Mouse (Mus musculus): ENCODE measurements around the gene Tmem129. TPM values are rescaled to one million over a fixed set of nuclear protein-coding genes. Genes with fewer than 3 reads are reported as not detected.

The Tmem129 gene
- polyA plus RNA-seq (2015; fragmentation: Nextera tagmentation; extraction: Ambion mirVana): 34.0 and 40.6 TPM in 2 replicates

DNA sequence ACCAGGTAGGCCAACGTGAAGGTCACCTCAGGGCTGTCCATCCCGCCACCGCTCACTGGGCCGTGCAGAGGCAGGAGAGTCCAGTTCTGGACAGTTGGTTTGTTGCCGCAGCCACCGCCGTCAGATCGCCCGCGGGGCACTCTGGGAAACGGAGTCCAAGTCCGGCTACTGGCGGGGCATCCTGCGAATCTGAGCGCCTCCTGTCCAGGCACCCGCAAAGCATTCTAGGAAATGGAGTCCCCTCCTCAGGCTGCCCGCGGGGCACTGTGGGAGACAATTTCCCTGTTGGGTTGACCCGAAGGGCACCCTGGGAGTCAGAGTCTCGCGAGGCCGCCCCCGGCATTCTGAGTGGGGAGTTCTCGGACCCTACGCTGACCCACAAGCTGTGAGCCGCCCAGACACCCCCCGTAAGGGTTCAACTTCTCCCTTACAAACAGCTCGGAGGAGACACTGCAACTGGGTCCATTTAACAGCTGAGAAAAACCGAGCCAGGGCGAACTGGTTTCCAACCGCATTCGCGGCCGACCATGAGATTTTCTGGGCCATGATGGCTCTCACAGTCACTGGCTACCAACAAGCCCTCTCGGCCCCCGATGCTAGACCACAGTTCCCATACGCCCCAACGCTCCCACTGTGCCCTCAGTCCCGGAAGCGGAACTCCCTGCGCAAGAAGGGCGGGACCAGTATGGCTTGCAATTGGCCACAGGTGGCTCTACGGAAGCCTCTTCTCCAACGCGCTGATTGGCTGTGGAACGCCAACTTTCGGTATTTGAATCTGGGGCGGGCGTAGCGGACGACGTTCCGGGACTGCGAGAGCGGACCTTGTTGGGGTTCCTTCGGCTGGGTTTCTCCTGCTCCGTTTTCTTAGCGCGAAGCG lies at the start of gene Tmem129, which contains the start of gene Tacc3:
Tmem129 (minus strand) TSS at position 630 of the 877 bp plus-strand sequence.
Tacc3 (plus strand) TSS at position 342 of the 877 bp plus-strand sequence.
- H3K4me3 ChIP-seq (replicated peaks; ENCODE audit: low read length): peak within 1 kb of the TSS; percentile 86
- H3K4me1 ChIP-seq (ENCODE audit: control insufficient read depth, insufficient read depth, low read length): peaks cover 25% of the 10 kb centered on the region
- H3K4me2 ChIP-seq (ENCODE audit: low read depth, low read length): peak within 1 kb of the TSS; percentile 94
- no peaks in the 10 kb centered on the region for H3K27me3 ChIP-seq (ENCODE audit: control insufficient read depth, insufficient read depth, low read length)
- H3K9ac ChIP-seq (ENCODE audit: low read length): peak within 1 kb of the TSS; percentile 88
- no peaks in the 10 kb centered on the region for H3K9me3 ChIP-seq (replicated peaks; ENCODE audit: control insufficient read depth, low read length)
- no peaks in the 10 kb centered on the region; the same call in 1 of the 2 replicates for H3K36me3 ChIP-seq (ENCODE audit: control insufficient read depth, insufficient read depth, low read length)
- WGBS: under 1% methylated on average over 60 of the region's 60 CpGs
- peak; percentile 97 for ATAC-seq (ENCODE audit: insufficient read depth, low FRiP score)
- H3K27ac ChIP-seq (ENCODE audit: low read length): peak within 1 kb of the TSS; percentile 99

DNA sequence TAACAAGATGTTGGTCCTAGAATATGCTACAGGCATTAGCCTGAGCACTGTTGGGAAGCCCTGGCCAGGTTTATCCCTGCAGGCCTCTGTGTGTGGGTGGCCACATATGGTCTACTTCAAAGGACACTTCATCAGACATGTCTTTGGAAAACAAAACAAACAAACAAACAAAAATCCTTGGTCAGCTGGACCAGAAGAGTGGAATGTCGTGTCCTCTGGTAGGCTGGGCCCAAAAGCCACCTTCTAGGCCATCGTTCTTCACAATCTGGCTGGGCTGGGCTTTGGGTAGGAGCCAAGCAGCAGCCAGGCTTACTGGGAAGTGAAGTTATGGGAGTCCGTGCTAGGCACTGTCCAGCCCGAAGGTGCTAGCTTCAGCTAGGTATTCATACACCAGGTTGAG lies 48.9 kb upstream of the Tmem129 start:
- WGBS: 43% methylated on average over 4 of the region's 4 CpGs
- no peaks in the 10 kb centered on the region for H3K36me3 ChIP-seq (ENCODE audit: control insufficient read depth, insufficient read depth, low read length)

DNA sequence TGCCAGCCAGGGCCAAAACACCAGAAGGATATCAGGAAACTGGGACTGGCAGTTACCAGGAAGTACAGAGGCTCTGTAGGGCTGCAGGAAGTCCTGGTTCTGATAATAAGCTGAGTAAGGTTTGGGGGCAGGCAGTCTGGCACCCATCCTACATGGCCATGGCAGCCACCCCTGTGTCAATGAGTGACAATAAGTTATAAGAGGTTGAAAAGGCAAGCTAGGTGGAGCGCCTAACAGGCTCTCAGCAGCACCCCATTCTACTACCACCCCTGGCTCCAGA lies 48.1 kb upstream of the Tmem129 start:
- WGBS: 86% methylated on average over 1 of the region's 1 CpGs
- no peaks in the 10 kb centered on the region for H3K36me3 ChIP-seq (ENCODE audit: control insufficient read depth, insufficient read depth, low read length)
- H3K4me1 ChIP-seq (ENCODE audit: control insufficient read depth, insufficient read depth, low read length): peaks cover 25% of the 10 kb centered on the region
- no peak for ATAC-seq (ENCODE audit: insufficient read depth, low FRiP score)
- H3K27me3 ChIP-seq (ENCODE audit: control insufficient read depth, insufficient read depth, low read length): no peaks in the 10 kb centered on the region
- H3K4me2 ChIP-seq (ENCODE audit: low read depth, low read length): no peak overlapping the region
- H3K27ac ChIP-seq (ENCODE audit: low read length): peak overlapping the region; percentile 48
- no peak overlapping the region for H3K9ac ChIP-seq (ENCODE audit: low read length)
- H3K4me3 ChIP-seq (replicated peaks; ENCODE audit: low read length): no peak overlapping the region
- H3K9me3 ChIP-seq (replicated peaks; ENCODE audit: control insufficient read depth, low read length): no peaks in the 10 kb centered on the region

More for the DNA sequence above, 48.9 kb upstream of the Tmem129 start:
- H3K9ac ChIP-seq (ENCODE audit: low read length): no peak overlapping the region
- H3K4me2 ChIP-seq (ENCODE audit: low read depth, low read length): no peak overlapping the region
- no peak for ATAC-seq (ENCODE audit: insufficient read depth, low FRiP score)
- no peak overlapping the region for H3K27ac ChIP-seq (ENCODE audit: low read length)
- H3K27me3 ChIP-seq (ENCODE audit: control insufficient read depth, insufficient read depth, low read length): no peaks in the 10 kb centered on the region
- H3K4me3 ChIP-seq (replicated peaks; ENCODE audit: low read length): no peak overlapping the region
- H3K9me3 ChIP-seq (replicated peaks; ENCODE audit: control insufficient read depth, low read length): no peaks in the 10 kb centered on the region
- H3K4me1 ChIP-seq (ENCODE audit: control insufficient read depth, insufficient read depth, low read length): peaks cover 21% of the 10 kb centered on the region

DNA sequence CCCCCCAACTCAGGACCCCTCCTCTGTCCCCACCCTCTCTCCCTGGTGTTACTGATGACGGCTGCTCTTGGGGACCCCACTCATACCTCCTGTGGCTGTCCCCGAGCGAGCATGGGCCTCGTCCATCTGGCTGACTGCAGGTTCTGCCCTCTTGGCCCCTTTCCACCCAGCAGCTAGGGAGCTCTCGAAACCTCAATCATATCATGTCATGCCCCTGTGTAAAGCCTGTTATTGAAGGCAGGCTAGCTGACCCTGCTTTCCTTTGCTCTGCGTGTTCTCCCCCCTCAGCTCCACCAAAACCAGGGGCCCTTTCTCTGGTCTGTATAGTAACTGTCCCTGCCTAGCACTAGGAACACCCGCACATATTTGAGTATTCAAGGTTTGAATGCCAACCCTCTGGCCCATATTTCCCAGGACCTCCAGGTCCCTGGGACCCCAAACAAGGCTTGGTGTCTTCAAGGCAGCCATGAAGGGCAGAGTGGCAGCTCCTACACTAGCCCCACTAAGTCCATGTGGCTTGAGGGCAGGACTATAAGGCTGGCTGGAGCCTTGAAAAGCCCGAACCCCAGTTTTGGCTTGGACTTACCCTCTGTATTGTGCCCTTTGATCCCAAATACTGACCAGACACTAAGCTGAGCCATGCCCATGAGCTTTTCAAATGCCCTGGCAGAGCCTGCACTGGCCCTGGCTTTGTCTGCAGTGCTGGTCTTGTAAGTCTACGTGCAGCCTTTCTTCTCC lies 47.6 kb upstream of the Tmem129 start:
- Histone ChIP-seq H3K27me3 (ENCODE audit: control insufficient read depth, insufficient read depth, low read length) (no peaks in the 10 kb centered on the region), H3K4me2 (ENCODE audit: low read depth, low read length) (no peak overlapping the region), H3K4me3 (replicated peaks; ENCODE audit: low read length) (no peak overlapping the region), H3K36me3 (ENCODE audit: control insufficient read depth, insufficient read depth, low read length) (no peaks in the 10 kb centered on the region), H3K9ac (ENCODE audit: low read length) (peak overlapping the region; percentile 39; the same call in 1 of the 2 replicates), H3K27ac (ENCODE audit: low read length) (peak overlapping the region; percentile 48), H3K4me1 (ENCODE audit: control insufficient read depth, insufficient read depth, low read length) (peaks cover 25% of the 10 kb centered on the region), H3K9me3 (replicated peaks; ENCODE audit: control insufficient read depth, low read length) (no peaks in the 10 kb centered on the region)
- WGBS: 48% methylated on average over 9 of the region's 9 CpGs
- ATAC-seq (ENCODE audit: insufficient read depth, low FRiP score): 0 out of 2 replicates have a peak, but pooled peaks have one; percentile 22

DNA sequence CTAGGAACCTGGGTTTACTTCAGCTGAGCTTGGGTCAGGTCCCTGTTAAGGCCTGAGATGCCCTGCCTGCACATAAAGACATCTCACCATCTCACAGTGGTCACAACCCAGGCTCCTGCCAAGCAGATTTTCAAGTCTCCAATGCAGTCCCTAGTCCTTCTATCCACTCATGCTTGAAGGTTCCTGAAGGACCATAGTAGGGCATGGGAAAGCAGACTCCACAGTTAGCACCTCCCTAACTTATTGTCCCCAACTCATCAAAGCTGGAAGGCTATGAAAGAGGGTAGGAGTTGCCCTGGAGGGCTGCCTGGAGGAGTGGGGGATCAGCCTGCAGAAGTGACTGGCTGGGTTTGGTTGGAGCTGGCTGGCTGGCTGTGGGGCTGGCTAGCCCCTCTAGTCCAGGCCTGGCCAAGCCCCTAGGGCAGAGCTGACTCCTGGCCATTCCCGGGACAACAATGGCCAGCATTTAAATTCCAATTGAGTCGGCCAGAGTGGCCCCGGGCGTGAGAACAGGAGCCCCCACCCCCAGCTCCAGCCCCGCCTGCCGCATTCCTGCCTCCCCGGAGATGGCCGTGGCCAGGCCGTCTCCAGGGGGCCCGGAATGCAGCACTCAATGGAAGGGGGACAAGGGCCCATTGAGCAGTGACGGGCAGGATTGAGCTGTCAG lies 46.9 kb upstream of the Tmem129 start:
- Histone ChIP-seq H3K4me3 (replicated peaks; ENCODE audit: low read length) (no peak overlapping the region), H3K4me2 (ENCODE audit: low read depth, low read length) (no peak overlapping the region), H3K9ac (ENCODE audit: low read length) (peak overlapping the region; percentile 44; the same call in 1 of the 2 replicates), H3K27me3 (ENCODE audit: control insufficient read depth, insufficient read depth, low read length) (no peaks in the 10 kb centered on the region), H3K4me1 (ENCODE audit: control insufficient read depth, insufficient read depth, low read length) (peaks cover 30% of the 10 kb centered on the region), H3K27ac (ENCODE audit: low read length) (no peak overlapping the region), H3K9me3 (replicated peaks; ENCODE audit: control insufficient read depth, low read length) (no peaks in the 10 kb centered on the region), H3K36me3 (ENCODE audit: control insufficient read depth, insufficient read depth, low read length) (no peaks in the 10 kb centered on the region)
- 17% methylated on average over 11 of the region's 11 CpGs for WGBS
- ATAC-seq (ENCODE audit: insufficient read depth, low FRiP score): peak; percentile 47; the same call in 1 of the 2 replicates

DNA sequence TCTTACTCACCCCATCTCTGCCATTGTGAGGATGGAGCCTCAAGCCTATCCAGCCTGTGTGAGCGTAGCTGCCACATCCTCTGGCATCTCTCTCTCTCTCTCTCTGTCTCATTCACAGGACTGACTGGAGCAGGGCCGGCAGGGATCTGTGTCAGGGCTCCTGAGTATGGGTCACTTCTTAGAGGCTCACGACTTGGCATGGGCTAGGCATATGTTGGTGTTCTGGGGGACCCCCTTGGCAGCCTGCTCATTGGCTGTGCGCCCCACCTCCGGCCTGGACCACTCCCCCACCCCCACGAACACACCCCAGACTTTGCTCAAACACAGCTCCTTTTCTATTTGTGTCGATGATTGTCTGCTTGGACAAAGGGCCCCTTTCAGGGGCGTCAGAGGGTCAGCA lies 45.8 kb upstream of the Tmem129 start:
- no peak overlapping the region for H3K4me2 ChIP-seq (ENCODE audit: low read depth, low read length)
- no peak overlapping the region for H3K4me3 ChIP-seq (replicated peaks; ENCODE audit: low read length)
- ATAC-seq (ENCODE audit: insufficient read depth, low FRiP score): no peak
- no peak overlapping the region for H3K9ac ChIP-seq (ENCODE audit: low read length)
- no peaks in the 10 kb centered on the region for H3K27me3 ChIP-seq (ENCODE audit: control insufficient read depth, insufficient read depth, low read length)
- H3K27ac ChIP-seq (ENCODE audit: low read length): no peak overlapping the region
- peaks cover 27% of the 10 kb centered on the region for H3K4me1 ChIP-seq (ENCODE audit: control insufficient read depth, insufficient read depth, low read length)
- H3K36me3 ChIP-seq (ENCODE audit: control insufficient read depth, insufficient read depth, low read length): no peaks in the 10 kb centered on the region
- H3K9me3 ChIP-seq (replicated peaks; ENCODE audit: control insufficient read depth, low read length): no peaks in the 10 kb centered on the region
- 55% methylated on average over 8 of the region's 8 CpGs for WGBS

DNA sequence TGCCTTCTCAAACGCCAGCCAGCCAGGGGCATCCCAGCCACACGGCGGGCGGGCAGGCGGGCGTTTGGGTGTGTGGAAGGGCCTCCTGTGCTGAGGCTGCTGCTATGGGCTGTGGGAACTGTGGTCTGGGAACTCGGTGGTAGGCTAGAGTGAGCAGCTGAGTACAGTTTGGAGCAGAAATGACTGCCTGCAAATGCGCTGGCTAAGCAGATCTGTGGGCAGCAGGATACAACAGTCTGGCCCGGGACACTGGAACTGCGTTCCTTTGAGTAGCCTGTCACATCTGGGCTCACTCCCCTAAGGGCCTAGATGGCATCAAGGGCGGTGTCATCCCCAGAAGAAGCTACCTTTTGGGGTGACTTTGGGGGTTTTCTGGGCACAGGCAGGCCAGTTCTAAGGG lies 43.6 kb upstream of the Tmem129 start:
- H3K36me3 ChIP-seq (ENCODE audit: control insufficient read depth, insufficient read depth, low read length): no peaks in the 10 kb centered on the region
- H3K4me3 ChIP-seq (replicated peaks; ENCODE audit: low read length): no peak overlapping the region
- H3K4me2 ChIP-seq (ENCODE audit: low read depth, low read length): no peak overlapping the region
- no peak overlapping the region for H3K27ac ChIP-seq (ENCODE audit: low read length)
- WGBS: 81% methylated on average over 11 of the region's 11 CpGs
- no peak overlapping the region for H3K9ac ChIP-seq (ENCODE audit: low read length)
- H3K4me1 ChIP-seq (ENCODE audit: control insufficient read depth, insufficient read depth, low read length): peaks cover 39% of the 10 kb centered on the region
- no peak for ATAC-seq (ENCODE audit: insufficient read depth, low FRiP score)
- H3K27me3 ChIP-seq (ENCODE audit: control insufficient read depth, insufficient read depth, low read length): no peaks in the 10 kb centered on the region
- H3K9me3 ChIP-seq (replicated peaks; ENCODE audit: control insufficient read depth, low read length): no peaks in the 10 kb centered on the region

DNA sequence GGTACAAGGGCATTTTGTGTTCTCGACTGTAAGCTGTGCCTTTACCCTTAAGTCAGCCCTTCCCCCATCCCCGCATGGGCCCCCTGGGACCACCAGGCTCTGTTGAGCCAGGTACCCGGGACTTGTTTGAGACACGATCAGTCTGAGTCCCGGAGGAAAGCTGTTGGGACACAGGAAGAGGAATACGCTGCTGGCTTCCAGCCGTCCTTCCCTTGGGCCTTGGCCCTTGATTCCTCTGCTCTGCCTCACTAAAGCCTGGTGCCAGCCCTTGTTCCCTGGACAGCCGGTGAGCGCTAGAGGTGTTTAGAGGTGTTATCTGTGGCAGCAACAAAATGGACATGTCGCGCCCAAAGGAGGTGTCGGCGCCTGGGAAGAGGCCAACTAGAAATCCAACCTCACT lies 41.8 kb upstream of the Tmem129 start:
- H3K4me3 ChIP-seq (replicated peaks; ENCODE audit: low read length): no peak overlapping the region
- 38% methylated on average over 13 of the region's 13 CpGs for WGBS
- no peaks in the 10 kb centered on the region for H3K27me3 ChIP-seq (ENCODE audit: control insufficient read depth, insufficient read depth, low read length)
- ATAC-seq (ENCODE audit: insufficient read depth, low FRiP score): no peak
- H3K36me3 ChIP-seq (ENCODE audit: control insufficient read depth, insufficient read depth, low read length): no peaks in the 10 kb centered on the region
- no peaks in the 10 kb centered on the region for H3K9me3 ChIP-seq (replicated peaks; ENCODE audit: control insufficient read depth, low read length)
- H3K4me1 ChIP-seq (ENCODE audit: control insufficient read depth, insufficient read depth, low read length): peaks cover 43% of the 10 kb centered on the region
- no peak overlapping the region for H3K4me2 ChIP-seq (ENCODE audit: low read depth, low read length)
- H3K27ac ChIP-seq (ENCODE audit: low read length): no peak overlapping the region
- no peak overlapping the region for H3K9ac ChIP-seq (ENCODE audit: low read length)
